Comparison of ENCODE assay signal across 14 mouse cellular contexts in genomic region chr7:136556436-136556835, GRCm38 (mm10).
"Had no signal": no experiment of that assay in that cellular context is flagged by ENCODE, and none has a peak within 500 bp of the region (broad histone marks: within the 10 kb centered on the region; RNA-seq: fewer than 3 reads in every experiment).

No protein-coding gene starts in this region.

- H3K27me3 ChIP-seq: liver, embryonic 15.5 days; midbrain, embryonic 13.5 days; neural tube, embryonic 15.5 days had no signal

- H3K9ac ChIP-seq: liver, embryonic 15.5 days; lung, embryonic 15.5 days; midbrain, embryonic 13.5 days; neural tube, embryonic 15.5 days had no signal

- H3K4me2 ChIP-seq: liver, embryonic 11.5 days; liver, embryonic 15.5 days; lung, embryonic 15.5 days; midbrain, embryonic 13.5 days; neural tube, embryonic 15.5 days had no signal

- DNase-seq: kidney, postnatal 4 days; lung, postnatal 36 days; right cerebral cortex, adult 18-20 months; right cerebral cortex, postnatal 25 days; thymus, postnatal 36 days had no signal

- H3K9me3 ChIP-seq: limb, embryonic 10.5 days; liver, embryonic 15.5 days; lung, embryonic 15.5 days; midbrain, embryonic 13.5 days; neural tube, embryonic 15.5 days had no signal

- H3K4me3 ChIP-seq: layer of hippocampus, adult 2 months; limb, embryonic 10.5 days; liver, embryonic 15.5 days; lung, embryonic 15.5 days; midbrain, embryonic 13.5 days; myocyte; neural tube, embryonic 15.5 days had no signal

- H3K36me3 ChIP-seq: limb, embryonic 10.5 days; liver, embryonic 15.5 days; lung, embryonic 15.5 days; midbrain, embryonic 13.5 days; neural tube, embryonic 15.5 days had no signal

- H3K27ac ChIP-seq: layer of hippocampus, adult 2 months; limb, embryonic 10.5 days; liver, embryonic 15.5 days; lung, embryonic 15.5 days; midbrain, embryonic 13.5 days; neural tube, embryonic 15.5 days had no signal

- ATAC-seq: intestine, postnatal 0 days; midbrain, embryonic 13.5 days had no signal

- H3K4me1 ChIP-seq: limb, embryonic 10.5 days; liver, embryonic 15.5 days; midbrain, embryonic 13.5 days; neural tube, embryonic 15.5 days had no signal
